Mouse (Mus musculus): Measurements from ENCODE around the gene Cdh26. TPM values are rescaled to one million over a fixed set of nuclear protein-coding genes. Genes with fewer than 3 reads are reported as not detected.

Gene Cdh26
- polyA plus RNA-seq, 1 experiment, result 0.06 TPM

DNA sequence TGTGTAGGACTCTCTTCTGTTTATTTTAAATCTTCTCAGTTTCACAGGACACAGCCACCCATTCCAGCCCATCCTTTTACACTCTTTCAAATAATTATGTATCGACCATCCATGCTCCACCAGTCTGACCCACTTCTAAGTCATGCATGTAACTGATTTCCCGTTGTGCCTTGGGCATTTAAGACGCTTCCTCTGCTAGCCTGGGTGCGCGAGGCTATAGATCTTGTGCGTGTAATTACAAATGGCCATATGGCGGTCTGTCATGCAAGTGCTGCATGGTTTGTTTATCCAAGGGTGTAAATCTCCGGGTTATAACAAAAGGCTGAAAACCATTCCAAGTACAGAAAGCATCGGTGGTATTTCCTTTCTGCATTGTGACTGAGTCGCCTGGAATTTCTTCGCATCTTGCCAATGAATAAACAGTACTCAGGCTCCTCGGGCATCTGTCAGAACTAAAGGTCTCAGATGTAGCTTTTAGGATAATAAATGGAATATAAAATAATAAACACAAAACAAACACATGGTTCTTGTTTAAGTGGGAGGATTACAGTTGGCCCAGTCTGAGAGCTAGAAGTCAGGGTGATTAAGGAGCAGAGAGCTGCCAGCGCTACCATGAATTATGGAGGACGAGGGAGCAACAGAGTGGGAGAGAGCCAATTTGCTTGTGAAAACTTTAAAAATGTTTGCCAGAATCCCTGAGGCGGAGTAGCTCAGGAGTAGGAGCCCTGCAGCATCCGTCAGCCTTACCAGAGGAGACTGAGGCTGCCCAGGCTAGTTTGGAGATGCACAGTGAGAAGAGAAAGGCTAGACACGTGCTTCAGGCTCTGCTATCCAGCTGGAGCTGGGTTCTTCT, 24.6 kb downstream of the Cdh26 start:
- Histone ChIP-seq H3K36me3 (ENCODE audit: control insufficient read depth, insufficient read depth, low read length) (no peaks in the 10 kb centered on the region), H3K27ac (ENCODE audit: insufficient read depth, low read depth, low read length) (no peak overlapping the region), H3K27me3 (ENCODE audit: control insufficient read depth, insufficient read depth, low read length) (no peaks in the 10 kb centered on the region), H3K4me3 (ENCODE audit: low read depth, low read length) (no peak overlapping the region), H3K4me1 (ENCODE audit: control insufficient read depth, insufficient read depth, insufficient read length, low read length) (peaks cover 7% of the 10 kb centered on the region; the same call in 1 of the 2 replicates)
- WGBS, result 60% methylated on average over 17 of the region's 17 CpGs
- TF ChIP-seq POLR2A (IDR thresholded peaks at IDR 0.05; ENCODE audit: low read depth, low read length), result no peak
- no peak for TF ChIP-seq CTCF (IDR thresholded peaks at IDR 0.05; ENCODE audit: extremely low read depth, insufficient read length, insufficient replicate concordance, low read depth, low read length)

- Histone ChIP-seq H3K36me3 (ENCODE audit: control insufficient read depth, insufficient read depth, low read length) (no peaks in the 10 kb centered on the region), H3K4me1 (ENCODE audit: control insufficient read depth, insufficient read depth, insufficient read length, low read length) (peaks cover 7% of the 10 kb centered on the region; the same call in 1 of the 2 replicates), H3K27ac (ENCODE audit: insufficient read depth, low read depth, low read length) (no peak overlapping the region), H3K27me3 (ENCODE audit: control insufficient read depth, insufficient read depth, low read length) (no peaks in the 10 kb centered on the region), H3K4me3 (ENCODE audit: low read depth, low read length) (no peak overlapping the region)
- TF ChIP-seq POLR2A (IDR thresholded peaks at IDR 0.05; ENCODE audit: low read depth, low read length) (no peak), CTCF (IDR thresholded peaks at IDR 0.05; ENCODE audit: extremely low read depth, insufficient read length, insufficient replicate concordance, low read depth, low read length) (no peak)
- WGBS, result 42% methylated on average over 6 of the region's 6 CpGs
Observed at GRCm38 (mm10) chr2:178457414-178457813, 27.1 kb downstream of the Cdh26 start.

DNA sequence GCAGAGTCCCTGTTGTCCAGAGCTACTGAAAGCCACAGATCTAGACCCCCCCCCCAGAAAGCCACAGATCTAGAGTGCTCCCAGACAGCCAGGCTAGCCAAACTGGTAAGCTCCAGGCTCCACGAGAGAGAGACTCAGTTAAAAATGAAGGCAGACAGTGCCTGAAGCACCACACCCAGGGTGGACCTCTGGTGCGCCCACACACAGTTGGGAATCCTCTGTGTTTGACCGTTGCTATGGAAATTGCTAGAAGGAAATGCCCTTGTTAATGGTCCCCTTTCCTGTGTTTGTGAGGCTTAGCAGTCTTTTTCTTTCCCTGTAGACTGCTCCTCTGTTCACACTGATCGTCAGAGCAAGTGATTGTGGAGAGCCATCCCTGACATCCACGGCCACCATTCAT, 30.0 kb downstream of the Cdh26 start:
- Histone ChIP-seq H3K27me3 (ENCODE audit: control insufficient read depth, insufficient read depth, low read length) (no peaks in the 10 kb centered on the region), H3K27ac (ENCODE audit: insufficient read depth, low read depth, low read length) (no peak overlapping the region), H3K4me1 (ENCODE audit: control insufficient read depth, insufficient read depth, insufficient read length, low read length) (peaks cover 7% of the 10 kb centered on the region; the same call in 1 of the 2 replicates), H3K36me3 (ENCODE audit: control insufficient read depth, insufficient read depth, low read length) (no peaks in the 10 kb centered on the region), H3K4me3 (ENCODE audit: low read depth, low read length) (no peak overlapping the region)
- WGBS, result 56% methylated on average over 5 of the region's 5 CpGs
- no peak for TF ChIP-seq CTCF (IDR thresholded peaks at IDR 0.05; ENCODE audit: extremely low read depth, insufficient read length, insufficient replicate concordance, low read depth, low read length)
- TF ChIP-seq POLR2A (IDR thresholded peaks at IDR 0.05; ENCODE audit: low read depth, low read length), result no peak

GRCm38 (mm10) chr2:178471546-178472480, 41.5 kb downstream of the Cdh26 start:
- 24% methylated on average over 17 of the region's 17 CpGs for WGBS
- no peaks in the 10 kb centered on the region for H3K27me3 ChIP-seq (ENCODE audit: control insufficient read depth, insufficient read depth, low read length)
- H3K27ac ChIP-seq (ENCODE audit: insufficient read depth, low read depth, low read length), result peak overlapping the region; percentile 56; the same call in 1 of the 2 replicates
- peaks cover 15% of the 10 kb centered on the region for H3K4me1 ChIP-seq (ENCODE audit: control insufficient read depth, insufficient read depth, insufficient read length, low read length)
- no peak overlapping the region for H3K4me3 ChIP-seq (ENCODE audit: low read depth, low read length)
- no peak for TF ChIP-seq CTCF (IDR thresholded peaks at IDR 0.05; ENCODE audit: extremely low read depth, insufficient read length, insufficient replicate concordance, low read depth, low read length)
- H3K36me3 ChIP-seq (ENCODE audit: control insufficient read depth, insufficient read depth, low read length), result no peaks in the 10 kb centered on the region

GRCm38 (mm10) chr2:178473916-178474315, 43.6 kb downstream of the Cdh26 start:
- TF ChIP-seq CTCF (IDR thresholded peaks at IDR 0.05; ENCODE audit: extremely low read depth, insufficient read length, insufficient replicate concordance, low read depth, low read length) (no peak), POLR2A (IDR thresholded peaks at IDR 0.05; ENCODE audit: low read depth, low read length) (no peak)

GRCm38 (mm10) chr2:178477228-178477627, 46.9 kb downstream of the Cdh26 start:
- no peaks in the 10 kb centered on the region for H3K27me3 ChIP-seq (ENCODE audit: control insufficient read depth, insufficient read depth, low read length)
- peaks cover 11% of the 10 kb centered on the region; the same call in 1 of the 2 replicates for H3K4me1 ChIP-seq (ENCODE audit: control insufficient read depth, insufficient read depth, insufficient read length, low read length)
- no peaks in the 10 kb centered on the region for H3K36me3 ChIP-seq (ENCODE audit: control insufficient read depth, insufficient read depth, low read length)
- 64% methylated on average over 2 of the region's 2 CpGs for WGBS
- H3K27ac ChIP-seq (ENCODE audit: insufficient read depth, low read depth, low read length), result no peak overlapping the region
- H3K4me3 ChIP-seq (ENCODE audit: low read depth, low read length), result no peak overlapping the region
- TF ChIP-seq POLR2A (IDR thresholded peaks at IDR 0.05; ENCODE audit: low read depth, low read length) (no peak), CTCF (IDR thresholded peaks at IDR 0.05; ENCODE audit: extremely low read depth, insufficient read length, insufficient replicate concordance, low read depth, low read length) (no peak)

More at GRCm38 (mm10) chr2:178473916-178474315, 43.6 kb downstream of the Cdh26 start:
- Histone ChIP-seq H3K4me3 (ENCODE audit: low read depth, low read length) (no peak overlapping the region), H3K27me3 (ENCODE audit: control insufficient read depth, insufficient read depth, low read length) (no peaks in the 10 kb centered on the region), H3K27ac (ENCODE audit: insufficient read depth, low read depth, low read length) (no peak overlapping the region), H3K36me3 (ENCODE audit: control insufficient read depth, insufficient read depth, low read length) (no peaks in the 10 kb centered on the region), H3K4me1 (ENCODE audit: control insufficient read depth, insufficient read depth, insufficient read length, low read length) (peaks cover 15% of the 10 kb centered on the region)
- WGBS, result 94% methylated on average over 10 of the region's 10 CpGs
